Mouse (Mus musculus) CD8-positive naive resting alpha-beta T cell, adult 57 days (primary cell): ENCODE measurements around the gene Tmem88. TPM values are rescaled to one million over a fixed set of nuclear protein-coding genes. Genes with fewer than 3 reads are reported as not detected.

Source experiments
- total RNA-seq: library from RNA; stranded (reverse); gene quantifications from one replicate; pipeline ENCODE4 v1.2.4, GENCODE M21; 2023

Tmem88 gene
- total RNA-seq = 9.5 TPM

DNA sequence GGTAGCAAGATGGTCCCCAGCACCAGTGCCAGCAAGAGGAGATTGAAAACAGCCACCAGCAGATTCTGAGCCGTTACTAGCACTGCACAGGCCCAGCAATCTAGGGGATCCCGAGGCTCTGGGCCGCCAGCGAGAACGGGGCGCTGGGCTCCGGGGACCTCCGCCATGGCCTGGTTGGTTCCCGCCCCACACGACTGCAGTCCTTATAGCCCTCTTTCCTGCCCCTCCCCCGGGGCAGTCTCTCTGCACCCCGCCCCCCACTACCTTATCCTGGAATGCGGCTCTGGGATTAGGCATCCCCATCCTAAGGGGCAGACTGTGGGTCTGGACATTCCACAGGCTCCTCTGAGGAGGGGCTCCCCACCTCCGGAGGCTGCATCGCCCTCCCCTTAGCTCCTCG, at the start of gene Tmem88:
TSS of gene Tmem88 (minus strand) at position 176 of the 400 bp plus-strand sequence.

DNA sequence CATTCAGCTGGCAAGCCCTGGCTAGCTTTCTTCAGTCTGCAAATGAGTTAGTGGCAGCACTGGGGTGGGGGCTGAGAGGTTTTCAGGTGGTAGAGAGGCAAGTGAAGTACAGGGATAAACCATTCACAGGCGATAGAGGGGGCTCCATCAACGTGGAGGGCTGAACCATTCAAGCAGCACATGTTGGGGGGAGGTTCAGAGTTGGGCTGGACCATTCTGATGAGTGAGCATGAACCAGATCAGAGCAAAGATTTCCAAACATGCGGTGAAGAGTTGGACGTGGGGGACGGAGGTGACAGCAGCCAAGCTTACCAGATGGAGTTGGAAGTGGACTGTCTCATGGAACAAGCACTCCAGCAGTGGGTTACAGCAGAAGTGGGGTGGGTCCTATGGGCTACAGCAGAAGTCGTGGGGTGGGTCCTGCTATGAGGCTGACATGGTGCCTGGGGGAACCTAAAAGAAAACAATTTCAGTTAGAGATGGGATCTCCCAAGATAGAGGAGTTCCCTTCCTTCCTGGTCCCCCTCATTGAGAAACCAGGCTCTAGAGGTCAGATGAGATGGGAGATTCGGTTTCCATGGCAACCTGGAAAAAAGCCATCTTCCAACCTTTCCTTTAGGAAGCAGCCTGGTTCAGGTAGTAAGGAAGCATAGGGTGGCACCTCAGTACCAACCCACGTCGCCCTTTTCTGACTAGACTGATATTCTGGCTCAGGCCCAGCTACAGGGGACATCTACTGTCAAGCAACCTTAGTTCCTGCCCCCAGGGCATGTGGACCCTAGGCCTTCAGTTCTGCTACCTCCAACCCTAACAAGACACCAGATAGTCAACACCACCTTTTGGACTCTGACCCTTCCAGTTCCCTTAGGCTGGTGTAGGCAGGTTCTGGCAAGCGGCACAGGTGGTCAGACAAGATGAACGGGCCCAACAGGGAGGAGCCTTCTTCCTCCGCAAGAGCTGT, 15.5 kb upstream of the Tmem88 start, which contains the start of gene Kdm6b:
TSS of gene Kdm6b (minus strand) at position 455 of the 961 bp plus-strand sequence.

DNA sequence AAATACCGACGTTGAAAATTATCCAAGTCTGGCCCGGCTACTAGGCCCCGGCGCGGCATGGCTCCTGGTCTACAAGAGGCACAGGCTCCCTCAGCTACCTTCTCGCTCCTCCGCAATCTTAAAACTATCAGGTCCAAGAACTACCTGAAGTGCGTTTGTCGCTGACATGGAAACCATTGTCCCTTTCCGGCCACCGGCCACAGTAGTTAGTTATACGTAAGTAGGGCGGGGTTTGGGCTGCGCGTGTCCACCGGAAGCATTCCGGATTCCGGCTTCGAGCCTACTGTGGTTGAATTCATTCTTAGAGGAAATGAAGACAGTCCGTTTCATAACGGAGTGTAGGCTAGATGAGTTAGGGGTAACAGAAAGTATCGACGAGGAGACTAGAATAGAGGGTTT, 2.8 kb downstream of the Tmem88 start, which contains the start of the genes Naa38 and Cyb5d1:
TSS of gene Naa38 (plus strand) at position 253 of the 399 bp plus-strand sequence.
TSS of gene Cyb5d1 (minus strand) at position 397 of the 399 bp plus-strand sequence.

DNA sequence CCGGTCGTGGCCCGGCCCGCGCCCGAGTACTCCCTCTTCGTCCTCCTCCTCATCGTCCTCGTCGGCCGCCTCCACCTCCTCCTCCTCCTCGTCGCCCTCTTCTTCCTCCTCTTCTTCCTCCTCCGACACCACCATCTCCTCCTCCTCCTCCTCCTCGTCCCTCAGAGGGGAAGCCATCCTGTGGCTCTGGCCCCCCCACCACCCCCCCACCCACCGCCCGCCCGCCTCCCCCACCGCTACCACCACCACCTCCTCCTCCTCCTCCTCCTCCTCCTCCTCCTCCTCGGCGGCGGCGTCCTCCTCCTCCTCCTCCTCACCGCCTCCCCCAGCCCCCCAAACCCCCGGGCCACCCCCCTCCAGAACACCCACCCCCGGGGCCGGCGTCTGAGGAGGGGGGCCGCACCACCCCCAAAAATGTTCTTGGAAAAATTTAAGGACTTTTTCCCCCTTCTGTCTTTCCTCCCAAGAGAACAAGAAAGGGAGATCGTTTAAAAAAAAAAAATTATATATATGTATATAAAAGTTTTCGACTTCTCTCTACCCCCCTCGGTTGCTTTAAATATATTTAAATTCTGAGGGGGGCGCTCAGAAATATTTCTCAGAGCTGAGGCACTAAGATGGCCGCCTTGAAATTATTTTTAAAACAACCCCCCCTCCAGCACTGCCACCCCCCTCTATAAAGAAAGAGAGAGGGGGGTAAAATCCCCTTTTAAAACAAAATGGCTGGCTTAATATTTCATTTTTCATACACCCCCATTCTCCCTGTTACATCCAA, 28.6 kb downstream of the Tmem88 start, which contains the start of gene Chd3:
TSS of gene Chd3 (minus strand) at position 192 of the 775 bp plus-strand sequence.

Other genes with a start within 250 kb of the Tmem88 start
- gene Alox12b, start 241.2 kb downstream of the Tmem88 start, total RNA-seq = not detected
- gene Alox8, start 200.4 kb downstream of the Tmem88 start, total RNA-seq = not detected
- gene Gucy2e, start 161.2 kb downstream of the Tmem88 start, total RNA-seq = not detected
- 18.4 TPM for gene Cntrob, start 74.5 kb downstream of the Tmem88 start, total RNA-seq
- gene Trappc1, start 74.3 kb downstream of the Tmem88 start, total RNA-seq = 22.2 TPM
- 1.2 TPM for gene Kcnab3, start 72.0 kb downstream of the Tmem88 start, total RNA-seq
- gene Rnf227, start 57.8 kb downstream of the Tmem88 start, total RNA-seq = 1.5 TPM
- 596 TPM for gene Chd3, start 28.8 kb downstream of the Tmem88 start, total RNA-seq
- gene Naa38, start 2.7 kb downstream of the Tmem88 start, total RNA-seq = 28.6 TPM
- gene Cyb5d1, start 2.6 kb downstream of the Tmem88 start, total RNA-seq = 35.5 TPM
- gene Kdm6b, start 15.4 kb upstream of the Tmem88 start, total RNA-seq = 156 TPM
- 0.09 TPM for gene Dnah2, start 150.9 kb upstream of the Tmem88 start, total RNA-seq
- 0.46 TPM for gene Efnb3, start 162.0 kb upstream of the Tmem88 start, total RNA-seq
- gene Wrap53, start 182.0 kb upstream of the Tmem88 start, total RNA-seq = 11.6 TPM
- 157 TPM for gene Trp53, start 182.1 kb upstream of the Tmem88 start, total RNA-seq
- 0.21 TPM for gene Atp1b2, start 207.7 kb upstream of the Tmem88 start, total RNA-seq
- gene Shbg, start 219.7 kb upstream of the Tmem88 start, total RNA-seq = not detected
- not detected for gene Sat2, start 223.8 kb upstream of the Tmem88 start, total RNA-seq
- gene Fxr2, start 234.8 kb upstream of the Tmem88 start, total RNA-seq = 68.8 TPM